Mouse (Mus musculus): Measurements from ENCODE around the gene Tubg1. TPM values are rescaled to one million over a fixed set of nuclear protein-coding genes. Genes with fewer than 3 reads are reported as not detected.

Gene Tubg1
- total and polyA plus RNA-seq, 3 experiments = 17.2 to 23.6 (median 22.7) TPM

GRCm38 (mm10) chr11:101174389-101174745 is 54.6 kb downstream of the Tubg1 start:
- WGBS = 23% methylated on average over 9 of the region's 9 CpGs
- peak overlapping the region; percentile 86 for H3K27ac ChIP-seq
- H3K4me3 ChIP-seq = peak overlapping the region; percentile 50
- H3K4me1 ChIP-seq (ENCODE audit: control insufficient read depth, insufficient read depth, low read length) = peaks cover 9% of the 10 kb centered on the region
- no peak for DNase-seq
- intact Hi-C loops (cut with DNase I) = loop anchor here (2.0 to 10.0 kb wide), 3 partner anchors 37 to 460 kb away; partner anchors contain the start of genes Hspb9, Kat2a, Retreg3 and Tubg1
- no peaks in the 10 kb centered on the region for H3K36me3 ChIP-seq (ENCODE audit: control insufficient read depth, insufficient read depth, low read length)
- peak overlapping the region; percentile 60 for H3K9ac ChIP-seq (ENCODE audit: low read depth, low read length)
- H3K79me2 ChIP-seq (replicated peaks; ENCODE audit: control insufficient read depth, insufficient read depth, low read length) = no peaks in the 10 kb centered on the region
- TF ChIP-seq POLR2A (IDR thresholded peaks at IDR 0.05; ENCODE audit: insufficient read depth, low read depth, low read length) = no peak
- no peak for TF ChIP-seq CTCF (IDR thresholded peaks at IDR 0.05)
- no peak for TF ChIP-seq EP300 (IDR thresholded peaks at IDR 0.05; ENCODE audit: insufficient read depth, low read depth, low read length)
- H3K27me3 ChIP-seq (ENCODE audit: control insufficient read depth, insufficient read depth, low read length) = no peaks in the 10 kb centered on the region

GRCm38 (mm10) chr11:101174851-101175628 is 55.3 kb downstream of the Tubg1 start, which contains the start of gene Ccr10:
Gene Ccr10, minus strand, starts transcription at chr11:101175443.
- H3K4me3 ChIP-seq = peak within 1 kb of the TSS; percentile 50
- H3K27me3 ChIP-seq (ENCODE audit: control insufficient read depth, insufficient read depth, low read length) = no peaks in the 10 kb centered on the region
- H3K79me2 ChIP-seq (replicated peaks; ENCODE audit: control insufficient read depth, insufficient read depth, low read length) = no peaks in the 10 kb centered on the region
- intact Hi-C loops (cut with DNase I) = loop anchor here (2.0 to 10.0 kb wide), 4 partner anchors 38 to 460 kb away; partner anchors contain the start of genes Hspb9, Kat2a, Retreg3 and Tubg1
- peaks cover 9% of the 10 kb centered on the region for H3K4me1 ChIP-seq (ENCODE audit: control insufficient read depth, insufficient read depth, low read length)
- DNase-seq = peak in 1 of 2 experiments; percentile 5
- H3K9ac ChIP-seq (ENCODE audit: low read depth, low read length) = peak within 1 kb of the TSS; percentile 60
- no peaks in the 10 kb centered on the region for H3K36me3 ChIP-seq (ENCODE audit: control insufficient read depth, insufficient read depth, low read length)
- WGBS = 19% methylated on average over 14 of the region's 14 CpGs
- H3K27ac ChIP-seq = peak within 1 kb of the TSS; percentile 86
- TF ChIP-seq CTCF (IDR thresholded peaks at IDR 0.05) (peak; percentile 78), POLR2A (IDR thresholded peaks at IDR 0.05; ENCODE audit: insufficient read depth, low read depth, low read length) (no peak)

- Histone ChIP-seq H3K27me3 (ENCODE audit: control insufficient read depth, insufficient read depth, low read length) (no peaks in the 10 kb centered on the region), H3K4me1 (ENCODE audit: control insufficient read depth, insufficient read depth, low read length) (peaks cover 9% of the 10 kb centered on the region), H3K9ac (ENCODE audit: low read depth, low read length) (peak overlapping the region; percentile 3; the same call in 1 of the 2 replicates), H3K4me3 (no peak overlapping the region), H3K27ac (no peak overlapping the region), H3K36me3 (ENCODE audit: control insufficient read depth, insufficient read depth, low read length) (no peaks in the 10 kb centered on the region), H3K79me2 (replicated peaks; ENCODE audit: control insufficient read depth, insufficient read depth, low read length) (no peaks in the 10 kb centered on the region)
- WGBS = 19% methylated on average over 11 of the region's 11 CpGs
- TF ChIP-seq POLR2A (IDR thresholded peaks at IDR 0.05; ENCODE audit: insufficient read depth, low read depth, low read length) (no peak), CTCF (IDR thresholded peaks at IDR 0.05) (no peak), EP300 (IDR thresholded peaks at IDR 0.05; ENCODE audit: insufficient read depth, low read depth, low read length) (no peak)
- no peak for DNase-seq
- intact Hi-C loops (cut with DNase I) = loop anchor here (2.0 to 10.0 kb wide), 5 partner anchors 57 to 461 kb away; partner anchors contain the start of genes Coasy, Hspb9, Kat2a and Retreg3
These were observed 55.9 kb downstream of the Tubg1 start for GRCm38 (mm10) chr11:101175636-101176116.

Small RNAs within 50 kb of the gene (microRNA-seq; reads per million reads assigned to microRNA genes)
- gene Gm27626 = 0 to 0.77 reads per million in 2 experiments

Other genes starting within 250 kb of the Tubg1 start
- 10 to 100 TPM; 93.0 to 94.7 TPM for gene Stat3, start 180.4 kb upstream of the Tubg1 start, total RNA-seq (2021)
- gene Stat3, start 180.4 kb upstream of the Tubg1 start, polyA plus RNA-seq (2012; rRNA removed) = 85.8 and 134 TPM in 2 replicates
- 100 to 1,000 TPM; 219 to 225 TPM for gene Cavin1, start 149.1 kb upstream of the Tubg1 start, total RNA-seq (2021)
- gene Cavin1, start 149.1 kb upstream of the Tubg1 start, polyA plus RNA-seq (2012; rRNA removed) = 114 and 135 TPM in 2 replicates
- 10 to 100 TPM; 89.6 to 92.6 TPM for gene Atp6v0a1, start 110.5 kb upstream of the Tubg1 start, total RNA-seq (2021)
- 77.4 and 85.9 TPM in 2 replicates for gene Atp6v0a1, start 110.5 kb upstream of the Tubg1 start, polyA plus RNA-seq (2012; rRNA removed)
- gene Naglu, start 49.9 kb upstream of the Tubg1 start, total RNA-seq (2021) = 1 to 10 TPM; 7.4 to 8.3 TPM
- 11.0 and 14.3 TPM in 2 replicates for gene Naglu, start 49.9 kb upstream of the Tubg1 start, polyA plus RNA-seq (2012; rRNA removed)
- under 1 TPM; 0.47 to 0.70 TPM for gene Hsd17b1, start 41.5 kb upstream of the Tubg1 start, total RNA-seq (2021)
- gene Hsd17b1, start 41.5 kb upstream of the Tubg1 start, polyA plus RNA-seq (2012; rRNA removed) = 0.32 and 0.55 TPM in 2 replicates
- 10 to 100 TPM; 15.8 to 17.5 TPM for gene Coasy, start 37.4 kb upstream of the Tubg1 start, total RNA-seq (2021)
- 22.1 and 24.6 TPM in 2 replicates for gene Coasy, start 37.4 kb upstream of the Tubg1 start, polyA plus RNA-seq (2012; rRNA removed)
- 10 to 100 TPM; 18.1 to 21.3 TPM for gene Mlx, start 32.7 kb upstream of the Tubg1 start, total RNA-seq (2021)
- gene Mlx, start 32.7 kb upstream of the Tubg1 start, polyA plus RNA-seq (2012; rRNA removed) = 23.0 and 45.2 TPM in 2 replicates
- gene Psmc3ip, start 24.5 kb upstream of the Tubg1 start, total RNA-seq (2021) = 1 to 10 TPM; 1.6 to 2.7 TPM
- 1.1 and 1.3 TPM in 2 replicates for gene Psmc3ip, start 24.5 kb upstream of the Tubg1 start, polyA plus RNA-seq (2012; rRNA removed)
- 10 to 100 TPM; 28.5 to 31.0 TPM for gene Retreg3, start within 50 bp of the Tubg1 start, total RNA-seq (2021)
- 31.8 and 53.1 TPM in 2 replicates for gene Retreg3, start within 50 bp of the Tubg1 start, polyA plus RNA-seq (2012; rRNA removed)
- 1 to 10 TPM; 3.5 TPM for gene Tubg2, start 36.0 kb downstream of the Tubg1 start, total RNA-seq (2021)
- gene Tubg2, start 36.0 kb downstream of the Tubg1 start, polyA plus RNA-seq (2012; rRNA removed) = 2.1 and 2.9 TPM in 2 replicates
- 1 to 10 TPM; 1.3 to 1.5 TPM for gene Cntnap1, start 50.6 kb downstream of the Tubg1 start, total RNA-seq (2021)
- 3.1 and 4.0 TPM in 2 replicates for gene Cntnap1, start 50.6 kb downstream of the Tubg1 start, polyA plus RNA-seq (2012; rRNA removed)
- 10 to 100 TPM; 14.3 to 28.1 TPM for gene Plekhh3, start 51.4 kb downstream of the Tubg1 start, total RNA-seq (2021)
- 24.4 and 26.7 TPM in 2 replicates for gene Plekhh3, start 51.4 kb downstream of the Tubg1 start, polyA plus RNA-seq (2012; rRNA removed)
- not detected for gene Ccr10, start 55.5 kb downstream of the Tubg1 start, total RNA-seq (2021)
- 0.14 TPM in 1 of 2 replicates, not detected in the other for gene Ccr10, start 55.5 kb downstream of the Tubg1 start, polyA plus RNA-seq (2012; rRNA removed)
- gene Ezh1, start 106.5 kb downstream of the Tubg1 start, total RNA-seq (2021) = 10 to 100 TPM; 29.8 to 31.4 TPM
- gene Ezh1, start 106.5 kb downstream of the Tubg1 start, polyA plus RNA-seq (2012; rRNA removed) = 26.1 and 34.1 TPM in 2 replicates
- 10 to 100 TPM; 89.1 to 90.3 TPM for gene Ramp2, start 126.1 kb downstream of the Tubg1 start, total RNA-seq (2021)
- gene Ramp2, start 126.1 kb downstream of the Tubg1 start, polyA plus RNA-seq (2012; rRNA removed) = 130 and 172 TPM in 2 replicates
- gene Vps25, start 133.8 kb downstream of the Tubg1 start, total RNA-seq (2021) = 10 to 100 TPM; 82.5 to 90.1 TPM
- gene Vps25, start 133.8 kb downstream of the Tubg1 start, polyA plus RNA-seq (2012; rRNA removed) = 83.2 and 96.8 TPM in 2 replicates
- gene Wnk4, start 140.6 kb downstream of the Tubg1 start, total RNA-seq (2021) = 10 to 100 TPM in 1 of 2 experiments, 1 to 10 TPM in 1; 9.2 to 12.6 TPM
- gene Wnk4, start 140.6 kb downstream of the Tubg1 start, polyA plus RNA-seq (2012; rRNA removed) = 12.1 and 13.9 TPM in 2 replicates
- gene Cntd1, start 159.1 kb downstream of the Tubg1 start, total RNA-seq (2021) = under 1 TPM; 0.23 to 0.36 TPM
- gene Cntd1, start 159.1 kb downstream of the Tubg1 start, polyA plus RNA-seq (2012; rRNA removed) = 0.06 and 0.12 TPM in 2 replicates
- 100 to 1,000 TPM in 1 of 2 experiments, 10 to 100 TPM in 1; 88.4 to 101 TPM for gene Coa3, start 159.2 kb downstream of the Tubg1 start, total RNA-seq (2021)
- gene Coa3, start 159.2 kb downstream of the Tubg1 start, polyA plus RNA-seq (2012; rRNA removed) = 153 and 302 TPM in 2 replicates
- gene Becn1, start 182.3 kb downstream of the Tubg1 start, total RNA-seq (2021) = 10 to 100 TPM; 86.3 to 86.5 TPM
- 36.1 and 43.7 TPM in 2 replicates for gene Becn1, start 182.3 kb downstream of the Tubg1 start, polyA plus RNA-seq (2012; rRNA removed)
- gene Psme3, start 196.3 kb downstream of the Tubg1 start, total RNA-seq (2021) = 100 to 1,000 TPM in 1 of 2 experiments, 10 to 100 TPM in 1; 81.9 to 112 TPM
- gene Psme3, start 196.3 kb downstream of the Tubg1 start, polyA plus RNA-seq (2012; rRNA removed) = 55.5 and 69.1 TPM in 2 replicates
- 1 to 10 TPM; 1.6 to 2.2 TPM for gene Aoc2, start 205.1 kb downstream of the Tubg1 start, total RNA-seq (2021)
- gene Aoc2, start 205.1 kb downstream of the Tubg1 start, polyA plus RNA-seq (2012; rRNA removed) = 1.9 and 2.3 TPM in 2 replicates
- 10 to 100 TPM; 11.5 to 13.3 TPM for gene Aoc3, start 210.7 kb downstream of the Tubg1 start, total RNA-seq (2021)
- gene Aoc3, start 210.7 kb downstream of the Tubg1 start, polyA plus RNA-seq (2012; rRNA removed) = 21.8 and 22.0 TPM in 2 replicates
- not detected for gene G6pc, start 247.6 kb downstream of the Tubg1 start, total RNA-seq (2021)
- 0.15 TPM in 1 of 2 replicates, not detected in the other for gene G6pc, start 247.6 kb downstream of the Tubg1 start, polyA plus RNA-seq (2012; rRNA removed)

Measured in heart, adult 2 months (tissue).